Mouse (Mus musculus): ENCODE results near the gene Fam173a. TPM values are rescaled to one million over a fixed set of nuclear protein-coding genes. Genes with fewer than 3 reads are reported as not detected.

The Fam173a gene
- total RNA-seq (2021): 10 to 100 TPM; 37.8 to 38.9 TPM

DNA sequence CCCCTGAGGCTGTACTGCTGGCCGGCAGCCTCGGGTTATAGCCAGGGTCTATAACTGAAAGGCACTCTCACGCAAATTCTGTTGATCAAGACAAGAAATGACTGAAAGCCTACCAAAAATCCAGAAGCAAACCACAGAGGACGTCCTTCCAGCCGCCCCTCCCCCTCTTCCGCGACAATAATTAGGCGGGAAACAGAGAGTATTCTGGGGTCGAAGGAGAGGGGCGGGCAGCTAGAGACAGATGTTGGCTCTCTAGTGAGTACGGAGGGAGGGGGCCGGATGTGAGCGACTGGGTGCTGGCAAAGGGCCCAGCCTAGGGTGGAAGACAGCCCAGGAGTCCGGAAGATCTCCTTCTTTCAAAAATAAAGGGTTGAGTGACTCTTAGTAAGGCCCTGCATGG is at the start of gene Fam173a:
Gene Fam173a, minus strand, starts transcription at position 287 of the 400 bp plus-strand sequence.
- intact Hi-C loops (cut with DNase I): no loop called here

DNA sequence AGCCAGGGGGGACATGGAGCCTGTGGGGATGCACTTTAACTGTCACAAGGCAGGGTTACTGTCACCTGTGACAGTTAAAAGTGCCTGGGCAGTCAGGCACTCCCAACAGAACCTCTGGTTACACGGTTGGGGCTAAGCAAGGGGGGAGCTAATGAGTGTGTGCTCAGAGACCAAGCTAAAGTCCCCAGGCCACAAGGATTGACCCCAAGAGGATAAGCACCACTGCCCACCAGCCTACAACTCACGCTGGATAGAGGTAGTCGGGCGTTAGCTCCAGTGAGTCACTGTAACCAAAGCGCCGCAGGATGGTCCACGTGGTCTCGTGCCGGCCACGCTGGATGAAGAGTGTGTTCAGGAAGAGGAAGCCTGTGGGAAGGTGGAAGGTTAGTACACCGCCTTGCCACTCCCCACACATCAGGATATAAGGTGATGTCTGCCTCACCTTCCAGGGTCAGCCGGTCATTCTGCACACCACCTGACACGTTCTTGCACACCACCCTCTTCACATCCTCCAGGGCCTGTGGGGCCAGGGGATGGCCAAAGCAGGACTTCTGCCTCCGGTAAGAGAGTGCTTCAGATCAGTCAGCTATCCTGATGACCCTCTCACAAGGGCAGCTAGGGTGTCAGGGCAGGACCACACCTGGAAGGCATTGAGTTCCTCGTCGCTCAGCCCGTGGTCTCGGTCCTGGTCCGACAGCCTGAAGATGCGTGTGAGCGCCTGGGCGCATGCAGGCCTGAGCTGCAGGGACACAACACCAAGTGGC is 48.6 kb upstream of the Fam173a start, which contains the start of gene Gm20683:
Gene Gm20683, minus strand, starts transcription at position 647 of the 764 bp plus-strand sequence.
- intact Hi-C loops (cut with DNase I): no loop called here
- no peak for DNase-seq

More for the DNA sequence above, at the start of gene Fam173a:
- peak; percentile 89 for DNase-seq

DNA sequence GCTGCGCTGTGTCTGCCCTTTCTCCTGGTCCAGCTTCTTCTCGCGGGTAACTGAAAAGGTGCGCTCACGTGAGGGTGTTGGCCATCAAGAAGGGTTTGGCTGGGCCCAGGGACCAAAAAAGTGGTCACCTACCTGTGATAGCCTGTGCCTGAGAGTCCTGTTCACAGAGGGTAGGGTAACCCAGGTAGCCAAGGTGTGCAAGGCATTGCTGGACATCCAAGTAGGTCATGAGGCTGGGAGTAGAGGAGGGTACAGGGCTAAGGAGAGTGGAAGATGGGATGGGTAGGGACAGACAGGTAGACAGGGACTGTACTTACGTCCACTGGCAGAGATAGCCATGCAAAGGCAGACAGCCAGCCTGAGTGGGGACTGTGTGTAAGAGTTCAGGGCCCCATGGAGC is 47.8 kb upstream of the Fam173a start:
- no peak for DNase-seq
- intact Hi-C loops (cut with DNase I): no loop called here

DNA sequence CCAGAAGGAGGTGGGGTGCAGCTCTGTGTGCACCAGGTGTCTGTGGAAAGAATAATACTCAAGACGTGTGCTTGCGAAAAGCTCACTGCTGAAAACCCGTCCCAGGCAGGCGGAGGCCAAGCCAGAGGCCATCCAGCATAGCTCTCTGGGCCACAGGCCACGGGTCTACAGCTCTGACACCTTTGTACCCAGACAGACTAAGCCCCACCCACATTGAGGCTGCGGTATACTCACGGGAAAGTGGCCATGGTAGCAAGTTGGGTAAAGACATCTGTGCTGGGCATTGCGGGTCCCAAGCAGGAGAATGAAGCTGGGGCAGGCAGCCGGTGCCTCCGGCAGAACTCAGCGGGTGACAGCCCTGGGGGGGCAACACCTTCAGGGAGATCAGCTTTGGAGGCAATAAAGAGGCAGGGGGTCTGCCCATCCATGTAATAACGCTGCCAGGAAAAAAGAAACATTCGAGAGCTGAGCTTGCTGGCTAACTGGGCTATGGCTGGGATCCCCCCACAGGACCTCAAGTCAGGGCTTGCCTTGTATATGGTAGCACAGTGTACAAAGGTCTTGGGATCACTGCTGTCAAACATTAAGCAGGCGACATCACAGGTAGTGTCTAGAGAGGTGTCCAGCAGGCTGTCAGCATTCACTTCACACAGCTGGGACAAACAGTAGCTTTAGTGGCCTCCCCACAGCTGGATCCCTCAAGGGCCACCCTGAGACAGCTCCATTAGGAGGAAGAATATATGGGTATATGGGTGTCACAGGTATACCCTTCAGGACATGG is 46.9 kb upstream of the Fam173a start:
- intact Hi-C loops (cut with DNase I): no loop called here
- no peak for DNase-seq

DNA sequence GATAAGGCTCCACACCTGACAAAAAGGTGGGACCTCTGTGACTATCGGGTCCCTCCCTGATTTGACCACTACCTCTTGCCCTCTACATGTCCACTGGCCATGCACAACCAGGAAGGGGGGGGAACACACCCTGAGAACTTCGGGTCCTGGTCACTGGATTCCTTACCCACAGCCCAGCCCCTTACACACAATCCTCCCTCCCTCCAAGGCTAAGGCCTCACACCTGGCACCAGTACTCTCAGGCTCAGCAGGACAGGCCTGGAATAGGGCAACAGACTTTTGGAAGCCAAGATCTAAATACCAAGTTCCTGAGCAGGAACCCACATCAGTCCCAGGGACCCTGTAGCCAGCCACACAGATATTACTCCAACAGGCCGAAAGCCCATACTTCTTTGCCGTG is 46.2 kb upstream of the Fam173a start:
- no peak for DNase-seq

DNA sequence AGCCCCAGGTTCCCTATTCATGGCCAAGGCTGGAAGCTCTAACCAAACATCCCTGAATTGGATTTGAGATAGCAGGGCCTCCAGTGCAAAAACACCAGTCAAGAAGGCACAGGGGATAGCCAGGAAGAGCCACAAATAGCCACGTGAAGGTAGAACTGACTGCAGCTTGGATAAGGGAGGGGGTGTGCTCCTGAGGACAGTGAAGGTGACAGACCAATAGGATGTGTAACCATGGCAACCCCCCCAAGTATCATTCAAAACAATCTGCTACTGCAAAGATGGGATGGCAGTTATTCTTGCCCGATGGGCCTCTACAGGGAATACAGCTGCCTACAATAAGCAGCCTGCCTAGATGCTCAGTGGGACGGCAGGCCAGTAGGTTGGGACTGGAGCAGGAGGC is 44.8 kb upstream of the Fam173a start:
- no peak for DNase-seq
- intact Hi-C loops (cut with DNase I): no loop called here

More for the DNA sequence above, 46.2 kb upstream of the Fam173a start:
- intact Hi-C loops (cut with DNase I): no loop called here

DNA sequence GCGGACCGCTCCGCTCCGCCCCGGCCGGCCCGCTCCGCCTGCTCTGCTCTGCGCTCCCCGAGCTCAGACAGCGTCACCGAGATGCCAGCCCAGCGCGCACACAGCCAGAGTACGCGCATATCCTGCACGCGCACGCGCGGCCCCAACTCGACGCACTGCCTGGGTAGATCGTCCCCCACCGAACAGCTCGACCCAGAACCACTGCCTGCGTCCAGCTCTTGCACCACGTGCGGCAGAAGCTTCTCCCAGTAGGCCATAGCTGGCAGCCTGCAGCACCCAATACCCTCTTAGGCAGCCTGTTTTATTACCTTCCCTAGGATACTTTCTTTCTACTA is 44.3 kb upstream of the Fam173a start, which contains the start of gene Rhbdl1:
Gene Rhbdl1, minus strand, starts transcription at position 220 of the 335 bp plus-strand sequence.
- intact Hi-C loops (cut with DNase I): no loop called here
- DNase-seq: peak; percentile 80 to 84

DNA sequence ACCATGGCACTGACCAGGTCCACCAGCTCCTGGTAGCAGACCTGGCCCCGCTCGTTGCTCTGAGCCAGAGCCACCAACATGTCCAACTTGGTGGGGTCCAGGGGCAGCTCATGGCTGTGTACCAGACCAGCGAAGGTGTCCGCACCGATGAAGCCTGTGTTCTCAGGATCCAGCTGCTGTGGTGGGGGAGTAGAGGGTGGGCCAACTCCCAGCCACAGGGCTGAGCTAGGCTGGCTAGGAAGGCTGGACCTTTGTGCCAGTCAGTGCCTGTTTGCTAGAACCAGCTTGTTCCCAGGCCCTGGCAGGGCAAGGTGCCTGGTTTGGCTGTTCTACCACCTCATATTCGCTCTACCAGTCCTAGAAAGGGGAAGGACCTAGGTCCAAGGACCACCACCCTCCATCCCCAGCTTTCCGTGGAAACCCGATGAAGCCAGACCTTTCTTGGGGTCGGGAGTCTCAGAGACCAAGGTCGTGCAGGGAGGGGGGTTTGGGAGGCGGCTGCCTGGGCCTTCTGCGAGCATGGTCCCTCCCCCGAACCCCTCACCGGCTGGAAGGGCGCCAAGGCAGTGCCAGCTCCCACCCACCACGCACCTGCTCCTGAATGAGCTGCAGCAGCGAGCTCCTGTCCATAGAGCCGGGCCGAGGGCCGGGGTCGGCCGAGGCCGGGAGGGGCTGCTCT is 43.8 kb upstream of the Fam173a start:
- DNase-seq: no peak
- intact Hi-C loops (cut with DNase I): no loop called here

DNA sequence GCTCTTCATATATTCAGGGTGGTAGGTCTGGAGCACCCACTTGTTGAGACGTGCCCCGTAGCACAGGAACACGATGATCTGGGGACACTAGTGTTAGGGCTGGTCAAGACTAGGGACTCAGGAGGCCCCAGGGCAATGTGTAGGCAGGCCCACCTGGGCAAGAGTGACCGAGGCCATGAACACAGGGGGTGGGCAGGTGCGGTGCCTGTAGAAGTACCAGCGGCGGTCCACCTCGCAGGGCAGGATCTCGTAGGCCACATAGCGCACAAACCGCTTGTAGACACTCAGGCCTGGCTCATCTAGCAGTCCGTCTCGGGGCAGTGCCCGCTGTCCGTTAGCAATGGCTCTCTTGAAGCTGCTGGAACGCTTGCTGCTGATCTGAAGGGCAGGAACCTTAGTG is 43.1 kb upstream of the Fam173a start:
- no peak for DNase-seq
- intact Hi-C loops (cut with DNase I): no loop called here

DNA sequence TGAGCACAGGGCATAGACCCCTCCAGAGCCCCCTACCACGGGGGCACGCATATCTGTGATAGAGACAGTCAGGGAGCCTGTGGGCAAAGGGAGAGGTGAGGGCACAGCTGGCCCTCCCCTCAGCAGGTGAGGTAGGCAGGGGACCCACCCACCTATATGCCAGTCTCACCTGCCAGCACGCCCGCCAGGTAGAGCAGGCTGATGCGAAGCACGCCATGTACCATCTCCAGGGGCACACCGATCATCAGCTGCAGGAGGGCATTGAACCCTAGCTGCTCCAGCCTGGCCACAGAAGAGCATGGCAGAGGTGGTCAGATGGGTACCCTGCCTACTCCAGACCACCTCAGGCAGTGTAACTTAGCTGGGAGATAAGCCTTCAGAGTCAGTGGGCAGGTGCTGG is 42.6 kb upstream of the Fam173a start:
- no peak for DNase-seq
- intact Hi-C loops (cut with DNase I): no loop called here

DNA sequence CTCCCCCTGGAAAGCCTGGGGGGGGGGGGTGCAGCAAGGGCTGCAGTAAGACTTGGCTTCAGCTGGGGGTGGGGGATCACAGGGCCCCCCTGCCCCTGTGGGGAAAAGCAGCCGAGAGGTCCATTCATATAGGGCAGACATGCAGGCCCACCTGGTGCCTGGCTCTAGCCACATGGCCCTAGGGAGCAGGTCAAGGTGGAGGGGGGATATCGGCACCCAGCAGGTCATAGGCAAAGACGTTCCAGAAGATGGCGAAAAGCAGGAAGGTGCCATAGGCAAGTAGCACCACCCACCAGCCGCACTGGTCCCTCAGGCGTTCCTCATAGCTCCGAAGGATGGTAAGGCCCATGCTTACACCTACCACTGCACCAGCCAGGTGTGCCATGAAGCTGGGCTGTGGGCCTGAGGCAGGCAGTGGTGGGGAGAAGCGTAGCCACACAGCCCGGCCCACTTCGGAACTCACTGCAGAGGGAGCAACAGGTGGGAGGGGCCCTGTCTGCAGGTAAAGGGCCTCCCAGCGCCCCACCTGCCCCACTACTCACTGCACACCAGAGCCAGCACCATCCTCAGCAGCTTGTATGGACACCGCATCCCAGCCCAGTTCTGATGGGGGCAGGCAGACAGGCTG is 42.0 kb upstream of the Fam173a start:
- intact Hi-C loops (cut with DNase I): no loop called here
- DNase-seq: no peak

DNA sequence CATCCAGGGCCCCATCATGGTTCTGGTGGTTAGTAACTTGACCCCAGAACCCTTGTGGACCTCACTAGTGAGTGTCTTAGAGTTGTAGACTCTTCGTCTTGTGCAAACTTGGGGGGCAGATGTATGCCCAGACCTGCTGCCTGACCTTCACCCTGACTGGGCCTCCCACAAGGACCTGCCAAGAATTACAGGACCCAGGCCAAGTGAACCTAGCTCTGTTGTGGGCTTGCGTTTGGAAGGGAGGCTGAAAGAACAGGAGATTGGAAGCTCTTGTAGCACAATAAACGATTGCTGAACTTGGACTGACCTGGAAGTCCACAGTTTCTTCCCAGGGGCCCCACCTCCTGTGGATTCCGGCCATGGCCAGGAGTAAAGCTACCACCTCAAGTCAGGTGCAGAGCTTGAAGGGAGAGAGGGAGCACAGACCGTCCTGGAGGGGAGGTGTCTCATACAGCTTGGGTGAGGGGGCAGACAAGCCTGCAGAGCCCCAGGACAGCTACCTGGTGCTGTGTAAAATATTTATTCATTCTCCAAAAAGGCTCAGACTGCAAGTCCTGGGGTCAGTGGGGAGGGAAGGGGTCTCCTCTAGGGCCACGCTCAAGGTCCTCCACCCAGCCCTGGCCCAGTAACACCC is 41.4 kb upstream of the Fam173a start:
- intact Hi-C loops (cut with DNase I): no loop called here
- DNase-seq: peak; percentile 56 to 64

DNA sequence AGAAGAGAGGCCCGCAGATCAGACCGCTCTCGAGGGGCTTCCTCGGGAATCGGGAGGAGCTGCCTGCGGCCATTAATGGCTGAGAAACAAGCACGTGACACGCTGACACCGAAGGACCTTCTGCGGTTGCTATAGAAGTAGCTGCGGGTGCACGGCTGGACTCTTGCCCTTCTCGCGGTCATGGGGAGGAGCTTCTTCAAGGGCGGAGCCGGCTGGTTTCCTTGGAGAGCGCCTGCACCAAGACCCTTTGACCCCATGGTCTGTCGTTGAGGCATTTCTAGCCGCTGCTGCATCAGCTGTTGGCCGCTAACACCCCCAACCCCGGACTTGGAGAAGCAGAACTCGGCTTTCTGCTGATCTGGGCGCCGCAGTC is 40.6 kb upstream of the Fam173a start, which contains the start of gene Stub1:
Gene Stub1, minus strand, starts transcription at position 114 of the 373 bp plus-strand sequence.
- intact Hi-C loops (cut with DNase I): no loop called here
- DNase-seq: peak; percentile 95 to 96

DNA sequence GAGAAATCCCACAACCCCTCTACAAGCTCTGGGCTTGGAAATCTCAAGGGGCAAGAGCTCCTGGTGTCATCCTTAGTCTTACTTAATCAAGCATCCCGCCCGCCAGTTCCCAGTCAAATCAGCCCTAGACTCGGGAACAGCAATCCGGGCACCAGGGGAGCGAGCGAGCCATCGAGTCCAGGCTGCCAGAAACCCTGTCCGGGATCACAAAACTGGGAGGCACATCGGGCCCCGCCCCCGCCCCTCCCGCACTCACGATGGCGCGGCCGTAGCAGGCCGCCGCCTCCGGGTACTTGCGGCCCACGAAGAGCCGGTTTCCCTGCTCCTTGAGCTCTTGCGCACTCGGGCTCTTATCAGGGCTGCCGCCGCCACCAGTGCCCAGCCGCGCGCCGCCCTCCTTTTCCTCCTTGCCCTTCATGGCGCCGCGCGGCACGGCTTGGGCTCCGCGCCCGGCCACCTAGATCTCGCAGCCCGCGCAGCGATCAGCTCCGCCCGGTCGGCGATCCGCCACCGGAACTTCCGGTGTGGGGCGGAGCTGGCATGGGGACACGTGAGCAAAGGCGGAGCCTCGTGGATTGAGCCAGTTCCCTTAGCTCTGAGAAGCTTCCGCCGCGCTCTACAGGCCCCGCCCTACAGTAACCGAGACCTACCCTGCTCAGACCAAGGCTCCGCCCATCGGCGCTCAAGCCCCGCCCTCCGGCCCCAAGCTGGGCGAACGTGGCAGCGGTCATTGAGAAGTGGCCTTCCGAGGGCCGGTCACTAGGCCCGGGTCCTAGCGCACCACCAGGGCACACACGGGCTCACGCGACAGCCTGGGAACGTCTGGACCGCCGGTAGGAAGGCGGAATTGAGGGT is 40.0 kb upstream of the Fam173a start:
- peak; percentile 100 for DNase-seq
- intact Hi-C loops (cut with DNase I): no loop called here

DNA sequence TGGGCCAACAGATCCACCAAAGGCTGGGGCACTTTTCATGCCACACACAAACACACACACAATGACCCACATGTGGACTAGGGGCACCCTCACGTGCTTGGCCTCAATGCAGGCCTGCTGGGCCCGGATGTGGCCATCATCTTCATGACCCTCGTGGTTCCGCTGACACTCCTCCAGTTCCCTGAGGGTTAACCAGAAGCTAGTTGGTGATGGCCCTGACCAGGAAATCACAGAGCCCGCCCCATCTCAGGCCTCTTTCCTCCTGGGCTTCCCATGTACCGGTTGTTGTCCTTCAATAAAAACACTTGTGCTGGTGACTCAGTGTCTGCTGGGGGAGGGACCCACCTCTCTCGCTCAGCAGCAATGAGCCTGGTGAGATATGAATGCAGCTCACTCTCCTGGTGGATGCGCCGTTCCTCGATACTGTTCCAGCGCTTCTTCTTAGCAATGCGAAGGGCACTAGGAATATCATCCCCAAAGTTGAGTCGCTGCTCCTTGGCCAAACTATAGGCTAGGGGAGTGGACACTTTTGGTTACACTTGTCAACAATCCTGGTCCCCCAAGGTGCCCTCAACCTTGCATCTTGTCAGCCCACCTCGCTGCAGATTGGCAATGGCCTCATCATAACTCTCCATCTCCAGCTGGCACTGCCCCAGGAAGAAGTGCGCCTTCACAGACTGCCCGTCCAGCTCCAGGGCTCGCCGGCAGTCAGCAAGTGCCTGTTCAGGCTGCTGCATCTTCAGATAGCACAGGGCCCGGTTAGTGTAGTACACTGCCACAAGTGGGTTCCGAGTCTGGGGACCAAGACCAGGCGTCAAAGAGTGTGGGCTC is 39.0 kb upstream of the Fam173a start:
- peak in 1 of 2 experiments; percentile 50 for DNase-seq
- intact Hi-C loops (cut with DNase I): no loop called here

DNA sequence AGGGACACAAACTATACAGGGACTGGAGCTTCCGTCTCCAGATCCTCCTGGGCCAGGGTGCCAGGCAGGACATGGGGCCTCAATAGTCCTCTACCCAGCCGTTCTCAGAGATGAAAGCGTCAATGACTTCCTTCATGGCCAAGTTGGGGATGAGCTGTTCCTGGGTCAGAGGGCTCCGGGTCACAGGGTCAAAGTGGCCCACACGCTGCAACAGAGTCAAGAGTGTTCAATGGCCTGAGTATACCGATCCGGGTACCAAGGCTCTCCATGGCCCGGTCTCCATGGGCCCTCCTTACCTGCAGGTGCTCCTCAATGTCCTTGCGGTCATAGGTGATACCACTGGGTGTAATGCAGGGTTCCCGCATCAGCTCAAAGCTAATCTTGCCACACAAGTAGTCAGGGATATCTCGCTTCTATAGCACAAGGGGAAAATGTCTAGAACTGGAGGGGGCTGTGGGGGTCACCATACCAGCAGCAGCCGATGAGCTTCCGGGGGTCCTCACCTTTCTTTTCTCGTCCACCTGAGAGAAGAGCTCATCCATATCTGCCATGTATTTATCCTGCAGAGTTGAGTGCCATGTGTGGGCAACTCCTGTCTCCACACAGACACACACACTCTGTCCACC is 38.2 kb upstream of the Fam173a start:
- no peak for DNase-seq
- intact Hi-C loops (cut with DNase I): no loop called here

DNA sequence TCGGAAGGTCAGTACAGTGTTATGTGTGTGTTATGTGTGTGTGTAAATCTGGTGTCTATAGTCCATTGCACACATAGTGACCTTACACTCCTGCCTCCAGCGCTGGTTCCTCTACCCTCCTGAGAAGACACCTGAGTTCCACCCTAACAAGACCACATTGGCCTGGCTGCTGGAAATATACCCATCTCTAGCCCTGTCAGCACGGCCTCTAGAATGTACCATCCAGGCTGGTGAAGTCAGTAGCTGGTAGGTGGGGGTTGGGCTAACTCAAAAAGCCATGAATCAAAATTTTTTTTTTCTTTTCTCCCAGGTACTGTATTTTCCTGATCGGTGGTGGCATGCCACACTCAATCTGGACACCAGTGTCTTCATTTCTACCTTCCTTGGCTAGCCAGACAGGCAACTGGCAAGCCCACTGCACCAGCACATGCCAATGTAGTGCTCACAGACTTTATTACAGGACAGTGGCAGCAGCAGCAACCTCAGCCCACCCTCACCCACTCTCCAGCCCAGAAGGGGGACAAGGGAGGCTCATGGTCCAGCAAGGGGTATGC is 37.6 kb upstream of the Fam173a start:
- intact Hi-C loops (cut with DNase I): no loop called here
- DNase-seq: no peak

DNA sequence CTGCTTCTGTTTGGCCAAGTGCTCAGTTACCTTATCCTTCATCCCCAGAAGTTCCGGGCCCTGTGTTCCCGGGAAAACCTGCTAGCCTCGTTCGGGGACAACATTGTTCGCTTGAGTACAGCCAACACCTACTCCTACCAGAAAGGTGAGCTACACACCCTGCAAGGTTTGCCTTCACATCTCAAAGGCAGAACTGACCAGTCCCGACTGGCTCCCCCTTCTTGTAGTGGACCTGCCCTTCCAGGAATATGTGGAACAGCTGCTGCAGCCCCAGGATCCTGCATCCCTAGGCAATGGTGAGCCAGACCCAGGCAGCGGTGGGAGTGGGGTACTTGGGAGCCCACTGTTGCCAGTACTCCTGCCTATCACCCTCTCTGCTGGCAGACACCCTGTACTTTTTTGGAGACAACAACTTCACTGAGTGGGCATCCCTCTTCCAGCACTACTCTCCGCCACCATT is 36.9 kb upstream of the Fam173a start:
- intact Hi-C loops (cut with DNase I): no loop called here
- DNase-seq: no peak

Data from heart, postnatal 10 days (tissue).